Mouse (Mus musculus): ENCODE results near the gene Cks1b. TPM values are rescaled to one million over a fixed set of nuclear protein-coding genes. Genes with fewer than 3 reads are reported as not detected.

Gene Cks1b
- total and polyA plus RNA-seq, 3 experiments, result 177 to 438 (median 271) TPM

- no peak for TF ChIP-seq UBTF (IDR thresholded peaks at IDR 0.05; ENCODE audit: borderline replicate concordance, insufficient read depth, low read depth, low read length)
Measured at GRCm38 (mm10) chr3:89451916-89452315, 33.7 kb upstream of the Cks1b start (continued).

- H3K27me3 ChIP-seq (ENCODE audit: control insufficient read depth in 1 of 2, insufficient read depth in 2 of 2, low read length in 2 of 2), result no peaks in the 10 kb centered on the region
- peaks cover 0 to 3% of the 10 kb centered on the region in 2 experiments; a peak in 2 of 4 replicates for H3K36me3 ChIP-seq (ENCODE audit: control insufficient read depth in 1 of 2, insufficient read depth in 2 of 2, low read length in 2 of 2)
- H3K9me3 ChIP-seq (replicated peaks; ENCODE audit: insufficient read depth, low read length), result no peaks in the 10 kb centered on the region
- peak; percentile 93 for DNase-seq (ENCODE audit: low read depth, low spot score)
- H3K9ac ChIP-seq (ENCODE audit: control insufficient read depth, low read depth, low read length, poor library complexity, severe bottlenecking), result peak overlapping the region; percentile 50
- H3K79me2 ChIP-seq (ENCODE audit: control insufficient read depth, insufficient read depth, low read length, poor library complexity), result no peaks in the 10 kb centered on the region
- peak overlapping the region; percentile 59 for H3K27ac ChIP-seq (ENCODE audit: control insufficient read depth, low read depth, low read length)
- peak overlapping the region; percentile 33 to 43 for H3K4me3 ChIP-seq (ENCODE audit: control insufficient read depth in 1 of 2, insufficient read depth in 1 of 2, low read depth in 2 of 2, low read length in 2 of 2)
- peaks cover 0 to 8% of the 10 kb centered on the region in 2 experiments; a peak in 2 of 4 replicates for H3K4me1 ChIP-seq (ENCODE audit: control insufficient read depth in 1 of 2, insufficient read depth in 2 of 2, low read length in 2 of 2)
- TF ChIP-seq ZC3H11A (IDR thresholded peaks at IDR 0.05; ENCODE audit: low read depth, low read length), result peak; percentile 74
- TF ChIP-seq GATA1 (IDR thresholded peaks at IDR 0.05; ENCODE audit: low read depth, low read length), result no peak
- no peak for TF ChIP-seq POLR2AphosphoS5 (IDR thresholded peaks at IDR 0.05; ENCODE audit: borderline replicate concordance, low read depth, low read length)
- TF ChIP-seq MAFK (IDR thresholded peaks at IDR 0.05; ENCODE audit: borderline replicate concordance, low read depth, low read length), result no peak
- TF ChIP-seq JUND (IDR thresholded peaks at IDR 0.05; ENCODE audit: low read depth, low read length), result no peak
- no peak for TF ChIP-seq CHD2 (IDR thresholded peaks at IDR 0.05; ENCODE audit: low read length)
- TF ChIP-seq CTCF (IDR thresholded peaks at IDR 0.05 in 2 of 3, conservative IDR thresholded peaks at IDR 0.05 in 1 of 3; ENCODE audit: control insufficient read depth in 1 of 3, insufficient read depth in 1 of 3, low read depth in 2 of 3, low read length in 3 of 3, poor library complexity in 1 of 3, severe bottlenecking in 1 of 3), result peak; percentile 94 to 99 (median 98)
- no peak for TF ChIP-seq NRF1 (IDR thresholded peaks at IDR 0.05; ENCODE audit: insufficient read depth, low read depth, low read length, poor library complexity, severe bottlenecking)
- TF ChIP-seq NELFE (IDR thresholded peaks at IDR 0.05; ENCODE audit: low read depth, low read length), result no peak
- no peak for TF ChIP-seq TBP (IDR thresholded peaks at IDR 0.05; ENCODE audit: low read depth, low read length)
- TF ChIP-seq KAT2A (conservative IDR thresholded peaks at IDR 0.05; ENCODE audit: low read depth, low read length), result no peak
- TF ChIP-seq ETS1 (IDR thresholded peaks at IDR 0.05; ENCODE audit: low read depth, low read length), result peak; percentile 7; the same call in 1 of the 2 replicates
- no peak for TF ChIP-seq SIN3A (IDR thresholded peaks at IDR 0.05; ENCODE audit: low read length)
- TF ChIP-seq UBTF (IDR thresholded peaks at IDR 0.05; ENCODE audit: borderline replicate concordance, insufficient read depth, low read depth, low read length), result no peak
- peak; percentile 89 for TF ChIP-seq RAD21 (IDR thresholded peaks at IDR 0.05; ENCODE audit: low read depth, low read length)
- TF ChIP-seq BHLHE40 (IDR thresholded peaks at IDR 0.05; ENCODE audit: borderline replicate concordance, low read depth, low read length), result no peak
- no peak for TF ChIP-seq MEF2A (IDR thresholded peaks at IDR 0.05; ENCODE audit: extremely low read depth, insufficient replicate concordance, low read depth, low read length, poor library complexity, severe bottlenecking)
- TF ChIP-seq HCFC1 (IDR thresholded peaks at IDR 0.05; ENCODE audit: low read depth, low read length), result no peak
- peak; percentile 38; the same call in 1 of the 2 replicates for TF ChIP-seq MYC (IDR thresholded peaks at IDR 0.05; ENCODE audit: low read depth, low read length)
- TF ChIP-seq MYB (IDR thresholded peaks at IDR 0.05; ENCODE audit: low read depth, low read length), result no peak
- no peak for TF ChIP-seq TAL1 (IDR thresholded peaks at IDR 0.05; ENCODE audit: low read length)
- TF ChIP-seq SMC3 (IDR thresholded peaks at IDR 0.05; ENCODE audit: low read depth, low read length), result peak; percentile 73
- no peak for TF ChIP-seq ZKSCAN1 (IDR thresholded peaks at IDR 0.05; ENCODE audit: low read depth, low read length)
- TF ChIP-seq GABPA (IDR thresholded peaks at IDR 0.05; ENCODE audit: low read depth, low read length), result no peak
- no peak for TF ChIP-seq POLR2AphosphoS2 (IDR thresholded peaks at IDR 0.05; ENCODE audit: low read length)
- no peak for TF ChIP-seq CHD1 (IDR thresholded peaks at IDR 0.05; ENCODE audit: low read depth, low read length)
- TF ChIP-seq MXI1 (IDR thresholded peaks at IDR 0.05; ENCODE audit: low read depth, low read length), result no peak
- no peak for TF ChIP-seq TCF12 (IDR thresholded peaks at IDR 0.05; ENCODE audit: low read depth, low read length)
- TF ChIP-seq ELF1 (IDR thresholded peaks at IDR 0.05; ENCODE audit: low read depth, low read length), result no peak
- TF ChIP-seq ZNF384 (IDR thresholded peaks at IDR 0.05; ENCODE audit: low read depth, low read length), result peak; percentile 46; the same call in 1 of the 2 replicates
- TF ChIP-seq MAZ (IDR thresholded peaks at IDR 0.05; ENCODE audit: low read depth, low read length), result no peak
- no peak for TF ChIP-seq USF2 (IDR thresholded peaks at IDR 0.05; ENCODE audit: borderline replicate concordance in 1 of 2, insufficient read depth in 1 of 2, low read depth in 1 of 2, low read length in 2 of 2)
- TF ChIP-seq POLR2A (IDR thresholded peaks at IDR 0.05; ENCODE audit: control insufficient read depth in 1 of 2, insufficient read depth in 1 of 2, low read depth in 1 of 2, low read length in 2 of 2, poor library complexity in 1 of 2), result no peak
- TF ChIP-seq E2F4 (IDR thresholded peaks at IDR 0.05; ENCODE audit: borderline replicate concordance, low read depth, low read length), result no peak
- no peak for TF ChIP-seq MAX (IDR thresholded peaks at IDR 0.05; ENCODE audit: low read length)
- no peak for TF ChIP-seq USF1 (IDR thresholded peaks at IDR 0.05; ENCODE audit: low read depth, low read length)
Measured at GRCm38 (mm10) chr3:89449541-89449940, 31.4 kb upstream of the Cks1b start.
